Mouse (Mus musculus) ES-Bruce4 (cell line): ENCODE measurements around the gene Crat.

Source experiments
- CTCF ChIP-seq: IDR thresholded peaks from one replicate; pipeline ENCODE4 v1.8.1; 2011; ENCODE audit warnings: low read depth, low read length
- EP300 ChIP-seq: IDR thresholded peaks from 2 replicates; pipeline ENCODE4 v1.6.1; 2011; ENCODE audit warnings: low read depth, low read length; ENCODE audit not compliant: insufficient read depth
- POLR2A ChIP-seq: IDR thresholded peaks from one replicate; pipeline ENCODE4 v1.8.1; 2011; ENCODE audit warnings: low read length; ENCODE audit not compliant: insufficient read depth

GRCm38 (mm10) chr2:30392577-30393369 lies 22.8 kb downstream of the Crat start:
- no peak for TF ChIP-seq POLR2A
- no peak for TF ChIP-seq CTCF
- no peak for TF ChIP-seq EP300
